Mouse (Mus musculus): ENCODE measurements at regions not wholly inside any gene's neighbourhood (a gene's known extent, or its start where the extent isn't known, plus 50 kb on each side); places are given as distances from the start of the nearest gene placed in this dataset.

- no peak overlapping the region for H3K4me2 ChIP-seq (replicated peaks; ENCODE audit: low read depth, low read length, severe bottlenecking)
These were observed 234.7 kb upstream of the Ddx18 start for GRCm38 (mm10) chr1:121802476-121802875.

DNA sequence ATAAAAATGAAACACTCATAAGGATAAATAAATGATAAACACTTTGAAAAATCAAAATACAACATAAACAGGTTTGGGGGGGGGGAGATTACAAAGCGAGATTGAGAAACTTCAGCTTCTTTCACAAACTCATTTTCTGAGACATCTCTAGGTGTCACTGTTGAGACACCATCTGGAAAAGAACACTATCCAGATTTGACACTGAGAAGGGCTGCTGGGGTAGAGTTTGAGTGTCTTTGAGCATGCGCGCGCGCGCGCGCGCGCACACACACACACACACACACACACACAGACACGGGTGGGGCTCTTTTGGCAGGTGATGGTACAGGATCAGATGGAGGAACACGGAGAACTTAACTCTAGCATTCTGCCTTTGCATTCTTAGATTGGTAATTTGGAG, 230.7 kb upstream of the Ddx18 start:
- no peak overlapping the region for H3K4me2 ChIP-seq (replicated peaks; ENCODE audit: low read depth, low read length, severe bottlenecking)
- no peak for TF ChIP-seq POLR2A (IDR thresholded peaks at IDR 0.05; ENCODE audit: borderline replicate concordance, extremely low read depth, insufficient read depth, insufficient read length)
- no peaks in the 10 kb centered on the region for H3K27me3 ChIP-seq (ENCODE audit: control insufficient read depth, insufficient read depth, low read length)
- no peaks in the 10 kb centered on the region for H3K9me3 ChIP-seq (ENCODE audit: control insufficient read depth, low read length)
- H3K36me3 ChIP-seq (ENCODE audit: control insufficient read depth, insufficient read depth, low read length) = no peaks in the 10 kb centered on the region
- DNase-seq (ENCODE audit: low spot score) (no peak), ATAC-seq (ENCODE audit: low FRiP score, low read depth) (no peak)
- no peaks in the 10 kb centered on the region for H3K4me1 ChIP-seq (ENCODE audit: control insufficient read depth, insufficient read depth, low read length)
- no peak overlapping the region for H3K27ac ChIP-seq (replicated peaks; ENCODE audit: low read depth, low read length)
- H3K4me3 ChIP-seq (replicated peaks; ENCODE audit: low read length) = no peak overlapping the region
- no peak overlapping the region for H3K9ac ChIP-seq (ENCODE audit: low read depth, low read length, severe bottlenecking)
- 85% methylated on average over 12 of the region's 12 CpGs for WGBS

More at GRCm38 (mm10) chr1:121802476-121802875, 234.7 kb upstream of the Ddx18 start:
- DNase-seq (ENCODE audit: low spot score) (no peak), ATAC-seq (ENCODE audit: low FRiP score, low read depth) (no peak)
- WGBS = 82% methylated on average over 4 of the region's 4 CpGs
- Histone ChIP-seq H3K4me3 (replicated peaks; ENCODE audit: low read length) (no peak overlapping the region), H3K9ac (ENCODE audit: low read depth, low read length, severe bottlenecking) (no peak overlapping the region), H3K9me3 (ENCODE audit: control insufficient read depth, low read length) (no peaks in the 10 kb centered on the region), H3K36me3 (ENCODE audit: control insufficient read depth, insufficient read depth, low read length) (no peaks in the 10 kb centered on the region), H3K27ac (replicated peaks; ENCODE audit: low read depth, low read length) (no peak overlapping the region), H3K27me3 (ENCODE audit: control insufficient read depth, insufficient read depth, low read length) (no peaks in the 10 kb centered on the region), H3K4me1 (ENCODE audit: control insufficient read depth, insufficient read depth, low read length) (no peaks in the 10 kb centered on the region)
- no peak for TF ChIP-seq POLR2A (IDR thresholded peaks at IDR 0.05; ENCODE audit: borderline replicate concordance, extremely low read depth, insufficient read depth, insufficient read length)

DNA sequence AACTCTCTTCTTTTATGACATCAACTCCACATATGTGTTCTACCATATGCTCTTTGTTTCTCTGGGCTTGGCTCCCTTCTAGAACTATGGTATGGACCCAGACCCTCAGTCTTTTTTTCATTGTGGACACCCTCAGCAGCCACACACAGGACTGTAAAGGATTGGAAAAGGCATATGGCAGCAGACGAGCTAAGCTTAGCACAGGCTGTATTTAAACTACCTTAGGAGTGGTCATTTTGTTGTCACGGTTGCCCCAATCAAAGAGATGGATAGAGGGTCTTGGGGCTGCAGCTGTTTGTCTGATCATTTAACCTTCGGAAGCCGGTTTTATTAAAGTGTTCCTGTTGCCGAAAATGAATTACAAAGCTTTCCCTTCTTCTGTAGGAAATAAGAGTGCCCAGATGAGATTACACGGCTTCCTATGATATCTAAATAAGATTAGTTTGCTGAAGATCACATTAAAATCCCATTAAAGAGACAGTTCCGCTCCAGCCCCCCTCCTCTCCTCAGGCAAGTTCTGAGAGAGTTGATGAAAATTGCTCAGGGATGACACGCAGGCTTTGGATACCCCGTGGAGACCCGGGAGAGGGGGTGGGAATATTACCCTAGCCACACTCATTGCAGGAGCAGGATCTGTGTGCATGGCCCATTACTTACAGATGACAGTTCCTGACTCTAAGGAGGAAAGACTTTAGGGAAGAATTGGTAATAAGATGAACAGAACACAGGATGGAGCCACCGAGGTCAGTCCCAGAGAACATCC, 227.4 kb upstream of the Ddx18 start:
- no peak overlapping the region for H3K9ac ChIP-seq (ENCODE audit: low read depth, low read length, severe bottlenecking)
- H3K36me3 ChIP-seq (ENCODE audit: control insufficient read depth, insufficient read depth, low read length) = no peaks in the 10 kb centered on the region
- no peak overlapping the region for H3K4me2 ChIP-seq (replicated peaks; ENCODE audit: low read depth, low read length, severe bottlenecking)
- no peaks in the 10 kb centered on the region for H3K9me3 ChIP-seq (ENCODE audit: control insufficient read depth, low read length)
- no peak overlapping the region for H3K27ac ChIP-seq (replicated peaks; ENCODE audit: low read depth, low read length)
- 70% methylated on average over 11 of the region's 11 CpGs for WGBS
- ATAC-seq (ENCODE audit: low FRiP score, low read depth) (no peak), DNase-seq (ENCODE audit: low spot score) (no peak)
- H3K27me3 ChIP-seq (ENCODE audit: control insufficient read depth, insufficient read depth, low read length) = no peaks in the 10 kb centered on the region
- no peak overlapping the region for H3K4me3 ChIP-seq (replicated peaks; ENCODE audit: low read length)
- H3K4me1 ChIP-seq (ENCODE audit: control insufficient read depth, insufficient read depth, low read length) = no peaks in the 10 kb centered on the region
- no peak for TF ChIP-seq POLR2A (IDR thresholded peaks at IDR 0.05; ENCODE audit: borderline replicate concordance, extremely low read depth, insufficient read depth, insufficient read length)

GRCm38 (mm10) chr1:121785631-121786030, 217.8 kb upstream of the Ddx18 start:
- Histone ChIP-seq H3K9ac (ENCODE audit: low read depth, low read length, severe bottlenecking) (no peak overlapping the region), H3K4me1 (ENCODE audit: control insufficient read depth, insufficient read depth, low read length) (no peaks in the 10 kb centered on the region), H3K4me3 (replicated peaks; ENCODE audit: low read length) (no peak overlapping the region), H3K27ac (replicated peaks; ENCODE audit: low read depth, low read length) (no peak overlapping the region), H3K36me3 (ENCODE audit: control insufficient read depth, insufficient read depth, low read length) (no peaks in the 10 kb centered on the region), H3K9me3 (ENCODE audit: control insufficient read depth, low read length) (no peaks in the 10 kb centered on the region), H3K27me3 (ENCODE audit: control insufficient read depth, insufficient read depth, low read length) (no peaks in the 10 kb centered on the region), H3K4me2 (replicated peaks; ENCODE audit: low read depth, low read length, severe bottlenecking) (no peak overlapping the region)
- DNase-seq (ENCODE audit: low spot score) (no peak), ATAC-seq (ENCODE audit: low FRiP score, low read depth) (no peak)
- no peak for TF ChIP-seq POLR2A (IDR thresholded peaks at IDR 0.05; ENCODE audit: borderline replicate concordance, extremely low read depth, insufficient read depth, insufficient read length)
- 42% methylated on average over 3 of the region's 3 CpGs for WGBS

DNA sequence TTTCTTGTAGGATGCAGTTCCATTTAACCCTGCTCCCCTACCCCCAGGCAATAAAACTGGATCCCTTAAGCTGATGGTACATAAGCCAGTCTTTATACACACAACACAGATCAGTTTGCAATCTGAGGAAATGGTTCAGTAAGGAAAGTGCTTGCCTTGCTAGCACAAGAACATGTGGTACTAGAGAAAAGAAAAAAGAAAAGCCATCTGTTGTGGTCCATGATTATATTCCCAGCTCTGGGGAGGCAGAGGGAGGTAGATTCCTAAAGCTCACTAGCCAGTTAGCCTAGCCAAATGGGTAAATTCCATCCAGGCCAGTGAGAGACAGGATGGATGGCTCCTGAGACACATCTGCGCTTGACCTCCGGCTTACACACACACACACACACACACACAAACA, 206.2 kb upstream of the Ddx18 start:
- H3K4me3 ChIP-seq (replicated peaks; ENCODE audit: low read length) = no peak overlapping the region
- no peak overlapping the region for H3K27ac ChIP-seq (replicated peaks; ENCODE audit: low read depth, low read length)
- no peak for DNase-seq (ENCODE audit: low spot score)
- TF ChIP-seq POLR2A (IDR thresholded peaks at IDR 0.05; ENCODE audit: borderline replicate concordance, extremely low read depth, insufficient read depth, insufficient read length) = no peak
- no peak overlapping the region for H3K9ac ChIP-seq (ENCODE audit: low read depth, low read length, severe bottlenecking)
- no peaks in the 10 kb centered on the region for H3K27me3 ChIP-seq (ENCODE audit: control insufficient read depth, insufficient read depth, low read length)
- no peaks in the 10 kb centered on the region for H3K9me3 ChIP-seq (ENCODE audit: control insufficient read depth, low read length)
- WGBS = 88% methylated on average over 2 of the region's 2 CpGs
- ATAC-seq (ENCODE audit: low FRiP score, low read depth) = no peak; the same call in 1 of the 2 replicates
- no peak overlapping the region for H3K4me2 ChIP-seq (replicated peaks; ENCODE audit: low read depth, low read length, severe bottlenecking)
- no peaks in the 10 kb centered on the region for H3K36me3 ChIP-seq (ENCODE audit: control insufficient read depth, insufficient read depth, low read length)
- peaks cover 4% of the 10 kb centered on the region; the same call in 1 of the 2 replicates for H3K4me1 ChIP-seq (ENCODE audit: control insufficient read depth, insufficient read depth, low read length)
